Mouse (Mus musculus): Measurements from ENCODE around the gene Rrp1.
"Not testable (repeated sequence)": the region's sequence is repeated elsewhere in the genome, so short reads cannot be mapped to it uniquely, and the experiment has no call there.

Gene Rrp1

GRCm38 (mm10) chr10:78372681-78373668 lies 39.9 kb downstream of the Rrp1 start:
- no peak for DNase-seq

GRCm38 (mm10) chr10:78371746-78372145 lies 41.1 kb downstream of the Rrp1 start:
- DNase-seq = no peak

GRCm38 (mm10) chr10:78367586-78367985 lies 45.3 kb downstream of the Rrp1 start:
- DNase-seq = no peak

GRCm38 (mm10) chr10:78366851-78367312 lies 46.0 kb downstream of the Rrp1 start:
- no peak for DNase-seq

GRCm38 (mm10) chr10:78366195-78366834 lies 46.5 kb downstream of the Rrp1 start:
- DNase-seq = no peak

GRCm38 (mm10) chr10:78365555-78365954 lies 47.3 kb downstream of the Rrp1 start:
- no peak for DNase-seq

GRCm38 (mm10) chr10:78364106-78364505 lies 48.7 kb downstream of the Rrp1 start:
- no peak for DNase-seq

- no peak for DNase-seq
These were observed 49.5 kb downstream of the Rrp1 start for GRCm38 (mm10) chr10:78363366-78363765.

- no peak for DNase-seq
These were observed 50.9 kb downstream of the Rrp1 start for GRCm38 (mm10) chr10:78361951-78362350.

GRCm38 (mm10) chr10:78360290-78360711 lies 52.5 kb downstream of the Rrp1 start:
- DNase-seq = peak; percentile 15 to 37

- not testable (repeated sequence) for DNase-seq
These were observed 53.8 kb downstream of the Rrp1 start for GRCm38 (mm10) chr10:78358999-78359398.

- DNase-seq = no peak
These were observed 54.6 kb downstream of the Rrp1 start for GRCm38 (mm10) chr10:78358266-78358665.

- peak in 1 of 2 experiments; percentile 50 for DNase-seq
These were observed 55.1 kb downstream of the Rrp1 start for GRCm38 (mm10) chr10:78357742-78358141.

- peak; percentile 55 to 84 for DNase-seq
These were observed 56.8 kb downstream of the Rrp1 start for GRCm38 (mm10) chr10:78355931-78356593.

- DNase-seq = no peak
These were observed 59.6 kb downstream of the Rrp1 start for GRCm38 (mm10) chr10:78353196-78353595.

- DNase-seq = no peak
These were observed 60.2 kb downstream of the Rrp1 start for GRCm38 (mm10) chr10:78352666-78353030.

GRCm38 (mm10) chr10:78351887-78352665 lies 60.8 kb downstream of the Rrp1 start, which contains the start of gene Agpat3:
Gene Agpat3 (minus strand): TSS chr10:78352489.
- peak; percentile 43 to 54 for DNase-seq

- peak; percentile 55 to 60 for DNase-seq
These were observed 61.3 kb downstream of the Rrp1 start for GRCm38 (mm10) chr10:78351564-78351886.

GRCm38 (mm10) chr10:78350796-78351556 lies 61.9 kb downstream of the Rrp1 start:
- DNase-seq = no peak

Measured in kidney, adult 8-10 months (tissue).